Mouse (Mus musculus) liver, embryonic 14.5 days (tissue): ENCODE results near the gene Crlf1. TPM values are rescaled to one million over a fixed set of nuclear protein-coding genes. Genes with fewer than 3 reads are reported as not detected.
"Not testable (repeated sequence)": the region's sequence is repeated elsewhere in the genome, so short reads cannot be mapped to it uniquely, and the experiment has no call there.

Experiments used
- ATAC-seq: fragments of 200-750 bp; cut with Nextera tagmentation; 2 replicates; pipeline ENCODE4 v1.8.0; 2017; ENCODE audit warnings: moderate number of reproducible peaks, mild to moderate bottlenecking, moderate library complexity; ENCODE audit not compliant: insufficient read depth
- DNase-seq, 3 experiments: peaks; one replicate each; pipeline ENCODE4 v3.0.0-alpha.2; 2012 to 2013; ENCODE audit warnings: low read depth in 3 of 3, low spot score in 3 of 3
- H3K27ac ChIP-seq: fragments of 300-500 bp; sonication (generic); 2 replicates; pipeline ENCODE4 v1.5.1; 2014; ENCODE audit warnings: moderate library complexity, mild to moderate bottlenecking, control low read depth, inconsistent platforms
- H3K27me3 ChIP-seq: fragments of 300-500 bp; sonication (generic); 2 replicates; pipeline ENCODE4 v1.6.1; 2014; ENCODE audit warnings: mild to moderate bottlenecking, low read length, moderate library complexity; ENCODE audit not compliant: control insufficient read depth, insufficient read depth
- H3K36me3 ChIP-seq: fragments of 300-500 bp; sonication (generic); replicated peaks from 2 replicates; pipeline ENCODE4 v1.6.1; 2014; ENCODE audit warnings: low read depth; ENCODE audit not compliant: control insufficient read depth, insufficient read depth
- H3K4me1 ChIP-seq, 2 experiments: fragments of 200-500 bp in 1 of 2; fragments of 300-500 bp in 1 of 2; sonication (generic) in 1 of 2; replicated peaks; 2 replicates each; pipeline ENCODE4 v1.6.1; 2012 to 2014; ENCODE audit warnings: antibody characterized with exemption in 1 of 2, inconsistent platforms in 1 of 2, low read length in 1 of 2; ENCODE audit not compliant: control insufficient read depth in 2 of 2, insufficient read depth in 2 of 2
- H3K4me2 ChIP-seq: fragments of 300-500 bp; sonication (generic); 2 replicates; pipeline ENCODE4 v1.6.1; 2014; ENCODE audit warnings: low read depth, mild to moderate bottlenecking, control low read depth, moderate library complexity
- H3K4me3 ChIP-seq, 2 experiments: fragments of 200-500 bp in 1 of 2; fragments of 300-500 bp in 1 of 2; sonication (generic) in 1 of 2; 2 replicates each; pipeline ENCODE4 v1.5.1; 2012 to 2014; ENCODE audit warnings: low read depth in 2 of 2, low read length in 2 of 2, mild to moderate bottlenecking in 2 of 2, control low read depth in 1 of 2, inconsistent platforms in 1 of 2, moderate library complexity in 1 of 2; ENCODE audit not compliant: insufficient read depth in 1 of 2
- H3K9ac ChIP-seq: fragments of 300-500 bp; sonication (generic); replicated peaks from 2 replicates; pipeline ENCODE4 v1.6.1; 2014; ENCODE audit warnings: mild to moderate bottlenecking, control low read depth, moderate library complexity
- H3K9me3 ChIP-seq: fragments of 300-500 bp; sonication (generic); 2 replicates; pipeline ENCODE4 v1.6.1; 2016; ENCODE audit warnings: low read length, mixed read lengths; ENCODE audit not compliant: control insufficient read depth
- CTCF ChIP-seq: IDR thresholded peaks from 2 replicates; pipeline ENCODE4 v1.5.1; 2016; ENCODE audit warnings: antibody characterized with exemption, low read depth, control low read depth
- EP300 ChIP-seq: IDR thresholded peaks from 2 replicates; pipeline ENCODE4 v1.6.1; 2016; ENCODE audit warnings: antibody characterized with exemption, low read depth
- WGBS: fragments of 180-500 bp; shearing (Covaris S2); extraction: QIAGEN DNeasy Blood & Tissue Kit; methylation state at CpG from one replicate; pipeline ENCODE4 v1.1.7; 2014; ENCODE audit not compliant: insufficient replicate concordance; 5-methylcytosine and 5-hydroxymethylcytosine counted together
- polyA plus RNA-seq, 2 experiments: library from polyadenylated mRNA; depleted of rRNA in 1 of 2; stranded (reverse) in 1 of 2; unstranded in 1 of 2; fragments of >200 nt; fragmentation: Nextera tagmentation in 1 of 2; extraction: Ambion mirVana in 1 of 2; gene quantifications; 2 replicates each; pipeline versions ENCODE4 v1.2.1 to v1.2.3; 2012 to 2014

Gene Crlf1
- polyA plus RNA-seq, 2 experiments, result 1.9 to 3.7 TPM

GRCm38 (mm10) chr8:70510228-70510915 is 17.4 kb downstream of the Crlf1 start, which contains the start of gene Uba52:
Uba52 (minus strand) TSS chr8:70510801.
- 0 out of 2 replicates have a peak, but pooled peaks have one; percentile 17 for TF ChIP-seq EP300
- TF ChIP-seq CTCF, result no peak
- Histone ChIP-seq H3K9me3 (no peaks in the 10 kb centered on the region), H3K27me3 (no peaks in the 10 kb centered on the region), H3K9ac (peak within 1 kb of the TSS; percentile 96), H3K36me3 (peaks cover 38% of the 10 kb centered on the region), H3K4me3 (peak within 1 kb of the TSS; percentile 64 to 90), H3K27ac (peak within 1 kb of the TSS; percentile 91), H3K4me2 (peak within 1 kb of the TSS; percentile 92), H3K4me1 (peaks cover 27 to 34% of the 10 kb centered on the region in 2 experiments)
- DNase-seq (peak; percentile 93 to 95 (median 94)), ATAC-seq (peak; percentile 77)
- WGBS, result 1% methylated on average over 74 of the region's 74 CpGs

DNA sequence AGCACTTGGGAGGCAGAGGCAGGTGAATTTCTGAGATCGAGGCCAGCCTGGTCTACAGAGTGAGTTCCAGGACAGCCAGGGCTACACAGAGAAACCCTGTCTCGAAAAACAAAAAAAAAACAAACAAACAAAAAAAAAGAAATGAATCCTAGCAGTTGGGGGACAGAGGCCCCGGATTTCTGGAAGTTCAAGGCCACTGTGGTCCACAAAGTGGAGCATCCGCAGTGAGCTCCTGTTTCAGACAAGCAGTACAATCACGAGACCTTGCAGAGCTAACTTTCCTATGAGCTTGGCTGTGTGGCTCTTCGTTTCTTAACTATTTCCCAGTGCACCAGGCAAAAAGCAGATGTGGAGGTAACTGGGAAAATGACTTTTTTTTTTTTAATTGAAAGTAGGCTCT is 18.2 kb downstream of the Crlf1 start:
- not testable (repeated sequence) for H3K9me3 ChIP-seq, DNase-seq, ATAC-seq, H3K27me3 ChIP-seq
- Histone ChIP-seq H3K27ac (peak overlapping the region; percentile 91), H3K36me3 (peaks cover 38% of the 10 kb centered on the region), H3K4me2 (peak overlapping the region; percentile 92), H3K4me1 (peaks cover 22 to 27% of the 10 kb centered on the region in 2 experiments), H3K9ac (peak overlapping the region; percentile 96), H3K4me3 (peak overlapping the region; percentile 64 to 90)
- WGBS, result 31% methylated on average over 6 of the region's 6 CpGs

DNA sequence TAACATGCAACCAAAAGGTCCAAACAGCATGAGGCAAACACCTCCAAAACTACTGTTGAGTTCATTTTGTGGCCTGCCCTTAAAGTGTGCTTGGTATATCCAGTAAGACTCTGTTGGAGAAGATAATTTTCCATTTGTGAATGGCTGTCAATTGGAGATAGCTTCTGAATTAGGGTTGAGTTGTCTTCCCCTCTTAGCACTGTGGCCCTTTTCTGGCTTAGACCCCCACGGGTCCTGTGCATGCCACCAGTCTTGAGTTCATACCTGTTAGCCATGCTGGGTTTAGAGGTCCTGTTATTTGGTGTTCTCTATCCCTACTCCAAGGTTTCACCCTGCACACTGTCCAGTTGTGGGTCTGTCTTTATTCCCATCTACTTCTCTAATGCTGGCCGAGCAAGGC is 18.8 kb downstream of the Crlf1 start:
- Histone ChIP-seq H3K9me3 (no peaks in the 10 kb centered on the region), H3K27me3 (no peaks in the 10 kb centered on the region), H3K36me3 (peaks cover 43% of the 10 kb centered on the region), H3K4me1 (peaks cover 22 to 26% of the 10 kb centered on the region in 2 experiments), H3K4me2 (peak overlapping the region; percentile 92), H3K4me3 (peak overlapping the region in 1 of 2 experiments; percentile 64; a peak in 2 of 4 replicates), H3K27ac (peak overlapping the region; percentile 91), H3K9ac (peak overlapping the region; percentile 96)
- 68% methylated on average over 2 of the region's 2 CpGs for WGBS
- no peak for ATAC-seq
- TF ChIP-seq EP300 (no peak), CTCF (no peak)
- no peak for DNase-seq

DNA sequence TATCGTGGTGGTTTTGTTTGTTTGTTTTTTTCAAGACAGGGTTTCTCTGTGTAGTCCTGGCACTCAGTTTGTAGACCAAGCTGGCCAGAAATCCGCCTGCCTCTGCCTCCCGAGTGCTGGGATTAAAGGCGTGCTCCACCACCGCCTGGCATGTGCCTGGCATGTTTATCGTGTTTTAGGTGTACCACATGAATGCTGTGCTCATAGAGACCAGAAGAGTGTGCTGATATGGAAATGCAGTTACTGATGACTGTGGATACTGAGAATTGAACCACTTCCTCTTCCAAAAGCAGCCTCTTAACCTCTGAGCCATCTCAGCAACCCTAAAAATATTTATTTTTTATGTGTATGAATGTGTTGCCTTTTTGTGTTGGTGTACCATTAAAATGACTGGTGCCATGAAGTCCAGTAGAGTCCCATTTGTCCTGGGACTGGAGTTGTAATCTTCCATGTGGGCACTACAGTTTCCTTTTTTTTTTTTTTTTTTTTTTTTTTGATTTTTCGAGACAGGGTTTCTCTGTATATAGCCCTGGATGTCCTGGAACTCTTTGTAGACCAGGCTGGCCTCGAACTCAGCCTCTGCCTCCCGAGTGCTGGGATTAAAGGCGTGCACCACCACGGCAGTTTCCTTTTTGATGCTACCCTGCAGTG is 19.4 kb downstream of the Crlf1 start:
- Histone ChIP-seq H3K27ac (peak overlapping the region; percentile 91), H3K9ac (no peak overlapping the region), H3K9me3 (no peaks in the 10 kb centered on the region), H3K4me3 (peak overlapping the region in 1 of 2 experiments; percentile 64; a peak in 2 of 4 replicates), H3K4me1 (peaks cover 22 to 24% of the 10 kb centered on the region in 2 experiments), H3K36me3 (peaks cover 39% of the 10 kb centered on the region), H3K4me2 (peak overlapping the region; percentile 92), H3K27me3 (no peaks in the 10 kb centered on the region)
- DNase-seq (no peak), ATAC-seq (no peak)
- TF ChIP-seq EP300 (peak; percentile 45; the same call in 1 of the 2 replicates), CTCF (no peak)
- 59% methylated on average over 11 of the region's 11 CpGs for WGBS

GRCm38 (mm10) chr8:70513441-70513840 is 20.5 kb downstream of the Crlf1 start:
- no peak overlapping the region for H3K4me3 ChIP-seq
- whole genome bisulfite sequencing, result 68% methylated on average over 2 of the region's 2 CpGs
- TF ChIP-seq EP300 (no peak), CTCF (no peak)
- H3K36me3 ChIP-seq, result peaks cover 30% of the 10 kb centered on the region
- H3K4me2 ChIP-seq, result no peak overlapping the region
- H3K27me3 ChIP-seq, result no peaks in the 10 kb centered on the region
- DNase-seq (no peak), ATAC-seq (no peak)
- H3K9me3 ChIP-seq, result no peaks in the 10 kb centered on the region
- no peak overlapping the region for H3K9ac ChIP-seq
- no peak overlapping the region for H3K27ac ChIP-seq
- peaks cover 22 to 26% of the 10 kb centered on the region in 2 experiments for H3K4me1 ChIP-seq
